Mouse (Mus musculus) layer of hippocampus, adult 9-10 months (tissue): ENCODE data around the gene Pex14.

Source experiments
- DNase-seq: peaks from one replicate; pipeline ENCODE4 v3.0.0; 2022; ENCODE audit warnings: low spot score

Pex14 gene

GRCm38 (mm10) chr4:149055847-149056246 lies 43.8 kb downstream of the Pex14 start:
- no peak for DNase-seq

DNA sequence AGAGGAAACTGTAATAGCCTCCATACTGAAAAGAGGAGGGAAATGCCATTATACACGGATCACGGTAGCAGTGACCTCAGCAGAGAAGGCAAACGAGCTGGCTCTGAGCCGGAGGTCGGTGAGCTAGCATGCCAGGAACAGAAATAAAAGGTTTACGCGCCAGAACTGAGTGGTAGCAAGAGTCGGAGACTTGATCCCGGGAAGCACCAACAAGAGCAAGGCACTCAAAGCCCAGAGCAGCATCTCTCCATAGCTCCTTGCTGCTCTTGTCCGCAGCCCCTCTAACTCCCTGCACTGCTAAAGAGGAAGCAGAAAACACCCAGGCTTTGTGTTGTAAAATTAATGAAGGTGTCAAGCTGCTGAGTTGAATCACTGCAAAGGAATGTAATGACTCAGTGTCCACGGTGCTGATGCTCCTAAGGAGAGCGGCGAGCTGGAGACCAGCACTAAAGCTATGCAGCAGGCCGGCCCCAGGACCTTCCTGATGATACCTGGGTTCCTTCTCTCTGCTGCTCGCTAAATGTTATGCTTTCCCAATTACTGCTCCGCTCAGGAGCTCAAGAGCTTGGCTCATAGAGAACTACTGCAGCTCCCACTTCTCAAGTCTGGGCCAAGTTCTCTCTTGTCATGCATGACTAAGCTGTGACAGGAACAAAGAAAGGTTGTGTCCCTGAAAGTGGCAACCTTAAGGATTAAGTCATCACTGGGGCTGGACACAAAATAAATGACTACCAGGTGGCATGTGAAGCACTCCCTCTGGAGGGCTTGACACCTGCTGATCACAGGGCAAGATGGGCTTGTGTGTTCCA lies 50.1 kb downstream of the Pex14 start:
- no peak for DNase-seq

DNA sequence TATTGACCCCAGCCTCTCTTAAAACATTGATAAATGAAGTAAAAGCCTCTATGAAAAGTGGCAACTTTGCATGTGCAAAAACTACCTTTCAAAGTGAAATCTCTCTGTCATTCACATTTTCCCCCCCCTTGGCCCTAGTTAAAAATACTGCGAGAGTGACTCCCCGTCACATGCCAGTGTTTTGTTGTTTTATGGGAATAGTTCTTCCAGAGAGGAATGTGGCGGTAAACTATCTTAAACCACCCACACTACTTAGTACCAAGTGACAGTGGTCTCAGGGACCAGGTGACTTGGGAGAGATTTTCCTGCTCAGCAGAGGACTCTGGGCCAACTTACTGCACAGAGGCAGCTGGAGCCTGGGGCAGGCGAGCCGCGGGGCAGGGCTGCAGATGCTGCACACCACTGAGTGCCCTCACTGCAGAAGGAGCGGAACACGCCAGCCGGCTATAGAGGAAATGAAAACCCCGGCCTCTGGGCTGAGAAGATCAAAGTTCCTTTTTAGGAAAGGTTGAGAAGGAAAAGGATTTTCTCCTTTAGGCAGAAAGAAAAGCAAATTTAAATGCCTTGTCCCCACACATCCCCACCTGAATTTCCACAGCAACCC lies 50.9 kb downstream of the Pex14 start:
- DNase-seq, result no peak

GRCm38 (mm10) chr4:149047360-149047759 lies 52.3 kb downstream of the Pex14 start:
- DNase-seq, result no peak

- no peak for DNase-seq
Measured at GRCm38 (mm10) chr4:149045885-149046284, 53.8 kb downstream of the Pex14 start.

GRCm38 (mm10) chr4:149040289-149040688 lies 59.4 kb downstream of the Pex14 start:
- no peak for DNase-seq

GRCm38 (mm10) chr4:149037706-149038105 lies 62.0 kb downstream of the Pex14 start:
- no peak for DNase-seq

DNA sequence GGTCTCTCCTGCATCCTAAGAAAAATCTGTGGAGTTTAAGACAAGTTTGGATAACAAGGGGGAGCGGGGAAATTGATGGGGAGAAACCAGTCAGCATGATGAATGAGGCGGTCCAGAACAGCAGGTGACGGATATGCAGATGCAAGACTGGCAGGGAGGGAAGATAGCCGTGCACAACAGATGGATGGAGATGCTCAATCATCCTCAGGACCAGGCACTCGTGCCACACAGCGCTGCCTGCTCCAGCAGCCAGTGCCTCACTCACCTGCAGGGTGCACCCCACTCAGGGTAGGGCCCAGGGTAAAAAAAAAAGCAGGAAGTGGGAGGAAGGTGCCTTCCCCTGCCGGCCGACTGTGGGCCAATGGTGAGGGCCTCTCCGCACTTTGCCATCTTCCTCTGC lies 63.1 kb downstream of the Pex14 start:
- DNase-seq, result no peak

DNA sequence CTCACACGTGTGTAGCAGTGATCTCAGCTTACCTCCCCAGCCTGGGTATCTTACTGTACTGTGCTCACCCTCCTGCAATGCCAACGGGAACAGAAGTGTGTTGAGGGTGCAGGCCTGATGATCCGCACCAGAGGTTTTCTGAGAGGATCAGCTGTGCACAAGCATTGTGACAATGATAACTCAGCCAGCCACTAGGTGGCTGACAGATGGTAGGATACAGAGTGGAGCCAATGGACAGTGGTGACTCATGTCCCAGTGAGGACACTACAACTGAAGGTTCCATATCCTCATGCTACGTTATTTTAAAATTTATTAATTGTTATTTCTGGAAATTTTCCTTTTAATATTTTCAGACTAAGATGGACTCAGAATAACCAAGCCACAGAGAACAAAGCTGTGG lies 68.2 kb downstream of the Pex14 start:
- DNase-seq, result no peak

- no peak for DNase-seq
Measured at GRCm38 (mm10) chr4:149027571-149027970, 72.1 kb downstream of the Pex14 start.

- DNase-seq, result peak; percentile 9
Measured at GRCm38 (mm10) chr4:149025242-149025641, 74.4 kb downstream of the Pex14 start.

- DNase-seq, result no peak
Measured at GRCm38 (mm10) chr4:149021021-149021420, 78.7 kb downstream of the Pex14 start.

DNA sequence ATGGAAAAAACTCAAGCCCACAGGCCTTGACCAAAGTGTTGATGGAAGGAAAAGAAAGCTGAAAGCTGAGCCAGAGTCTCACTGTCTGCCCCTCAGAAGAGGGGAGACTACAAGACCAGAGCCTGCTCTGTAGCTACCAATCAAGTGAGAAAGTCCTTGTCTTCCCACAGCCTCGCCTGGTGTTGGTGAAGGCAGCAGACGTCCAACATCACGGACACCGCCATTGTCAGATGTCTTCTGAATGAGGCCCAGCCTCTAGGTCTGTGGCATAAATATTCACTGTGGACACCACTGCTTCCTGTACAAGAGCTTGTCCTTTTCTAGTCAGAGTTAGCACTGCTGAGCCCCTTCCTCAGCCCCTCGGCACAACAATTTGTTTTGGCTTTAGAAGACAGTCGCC lies 80.2 kb downstream of the Pex14 start:
- DNase-seq, result no peak

DNA sequence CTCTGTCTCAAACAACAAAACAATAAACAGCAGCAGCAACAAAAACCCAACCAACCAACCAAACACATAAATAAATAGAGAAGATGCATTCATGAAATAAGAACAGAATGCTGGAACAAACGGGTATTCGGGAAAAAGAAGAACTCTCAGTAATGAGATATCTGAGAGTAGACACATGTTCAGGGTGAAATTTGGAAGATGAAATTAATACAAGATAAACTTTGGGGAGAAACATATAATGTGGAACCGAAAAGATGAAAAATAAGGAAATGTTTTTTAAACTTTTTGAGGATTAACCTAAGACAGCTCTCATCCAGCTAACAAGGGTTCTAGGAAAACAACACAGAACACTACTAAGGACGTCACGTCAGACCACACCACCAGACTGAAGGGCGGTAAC lies 92.9 kb downstream of the Pex14 start:
- DNase-seq, result no peak

- DNase-seq, result no peak
Measured at GRCm38 (mm10) chr4:149006107-149006506, 93.6 kb downstream of the Pex14 start.

- DNase-seq, result no peak
Measured at GRCm38 (mm10) chr4:149002441-149003093, 97.1 kb downstream of the Pex14 start.

GRCm38 (mm10) chr4:149001515-149001914 lies 98.2 kb downstream of the Pex14 start:
- no peak for DNase-seq

DNA sequence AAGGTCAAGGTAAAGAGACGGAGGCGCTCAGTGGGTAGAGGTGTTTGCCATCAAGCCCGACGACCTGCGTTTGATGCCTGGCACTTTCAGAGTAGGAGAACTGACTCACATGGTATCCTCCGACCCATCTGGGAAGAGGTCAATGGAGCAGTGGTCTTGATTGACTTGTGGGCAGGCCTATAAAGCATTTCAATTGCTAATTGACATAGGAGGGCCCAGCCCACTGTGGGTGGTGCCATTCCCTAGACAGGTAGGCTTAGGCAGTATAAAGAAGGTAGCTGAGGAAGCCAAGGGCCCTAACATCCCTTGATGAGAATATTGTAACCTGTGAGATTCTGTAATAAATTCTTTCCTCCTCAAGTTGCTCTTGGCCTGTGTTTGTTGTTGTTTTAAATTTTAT lies 98.9 kb downstream of the Pex14 start:
- DNase-seq, result no peak

DNA sequence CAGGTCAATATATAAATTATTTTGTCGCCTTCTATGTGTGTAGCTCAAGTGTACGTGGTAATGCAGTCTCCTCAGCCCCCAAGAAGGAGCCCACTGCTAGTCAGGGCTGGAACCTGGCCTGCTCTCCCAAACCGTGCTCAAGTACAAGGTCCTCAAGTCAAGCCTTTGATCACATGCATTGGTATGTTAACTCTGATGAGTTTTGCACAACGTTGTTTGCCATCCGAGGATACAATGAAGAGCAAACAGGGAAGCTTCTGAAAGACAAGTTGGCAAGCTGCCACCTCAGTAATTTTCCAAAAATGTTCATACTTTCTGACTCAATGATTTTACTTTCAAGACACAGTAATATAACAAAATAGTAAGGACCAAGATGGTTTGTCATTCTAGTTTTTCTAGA lies 105.7 kb downstream of the Pex14 start:
- no peak for DNase-seq

GRCm38 (mm10) chr4:148990038-148990437 lies 109.6 kb downstream of the Pex14 start:
- no peak for DNase-seq

DNA sequence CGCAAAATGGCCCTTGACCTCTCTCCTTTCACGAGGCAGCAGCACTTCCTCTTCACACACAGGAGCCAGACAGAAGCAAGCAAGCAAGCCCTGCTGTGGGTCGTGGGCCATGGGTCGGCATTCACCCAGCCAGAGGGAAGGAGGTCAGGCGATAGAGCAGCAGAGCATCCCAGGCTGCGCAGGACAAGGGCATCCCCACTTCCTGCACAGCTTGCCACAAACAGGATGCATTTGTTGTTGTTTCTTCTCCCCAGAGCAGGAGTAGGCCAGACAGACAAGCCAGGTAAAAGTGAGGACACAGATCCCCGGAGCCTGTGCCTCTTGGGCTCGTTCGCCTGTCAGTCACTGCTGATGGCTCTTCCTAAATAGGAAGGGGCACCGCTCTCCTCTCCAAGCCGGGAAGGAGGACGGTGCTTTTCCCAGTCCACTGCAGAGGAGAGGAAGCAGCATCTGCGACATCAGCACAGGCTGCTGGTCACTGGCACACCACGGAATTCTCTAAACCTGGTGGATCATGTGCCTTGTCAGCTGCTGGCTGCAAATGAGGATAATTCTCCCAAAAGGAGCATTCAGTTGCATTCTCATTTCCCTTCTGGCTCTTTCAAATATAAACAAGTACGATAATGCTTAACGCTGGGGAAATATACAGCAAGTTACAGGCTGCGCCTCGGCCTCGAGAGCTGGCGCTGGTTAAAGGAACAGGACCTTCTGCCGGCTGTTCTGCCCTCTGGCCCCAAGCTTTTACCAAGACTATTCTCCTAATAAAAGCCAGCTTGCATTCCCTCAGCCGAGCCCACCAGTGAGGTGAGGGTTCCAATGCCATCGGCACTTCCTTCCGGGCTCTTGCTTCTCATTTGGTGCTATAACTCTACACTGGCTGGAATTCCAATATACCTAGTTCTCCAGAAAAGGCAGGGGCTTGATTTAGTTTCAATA lies 113.9 kb downstream of the Pex14 start:
- DNase-seq, result no peak
